Mouse (Mus musculus) right cerebral cortex, postnatal 10 days (tissue): ENCODE results near the gene Rbpms2.
"Not testable (repeated sequence)": the region's sequence is repeated elsewhere in the genome, so short reads cannot be mapped to it uniquely, and the experiment has no call there.

Source experiments
- DNase-seq, 2 experiments: peaks; one replicate each; pipeline ENCODE4 v3.0.0; 2021; ENCODE audit warnings: low spot score in 2 of 2

Rbpms2 gene

GRCm38 (mm10) chr9:65654700-65655237 is 25.3 kb downstream of the Rbpms2 start:
- DNase-seq, result no peak

- no peak for DNase-seq
These were observed 26.1 kb downstream of the Rbpms2 start for GRCm38 (mm10) chr9:65655540-65655939.

- DNase-seq, result no peak
These were observed 27.8 kb downstream of the Rbpms2 start for GRCm38 (mm10) chr9:65657218-65657617.

- DNase-seq, result no peak
These were observed 31.6 kb downstream of the Rbpms2 start for GRCm38 (mm10) chr9:65661029-65661428.

GRCm38 (mm10) chr9:65661493-65661892 is 32.0 kb downstream of the Rbpms2 start:
- DNase-seq, result no peak

- peak; percentile 44 to 72 for DNase-seq
These were observed 34.7 kb downstream of the Rbpms2 start for GRCm38 (mm10) chr9:65664163-65664562.

- DNase-seq, result peak; percentile 63 to 70
These were observed 36.6 kb downstream of the Rbpms2 start for GRCm38 (mm10) chr9:65666042-65666441.

- DNase-seq, result no peak
These were observed 38.3 kb downstream of the Rbpms2 start, which contains the start of gene Oaz2 for GRCm38 (mm10) chr9:65667701-65668100. Gene Oaz2 (plus strand): TSS chr9:65668001.

- DNase-seq, result peak; percentile 28 to 35
These were observed 42.0 kb downstream of the Rbpms2 start for GRCm38 (mm10) chr9:65671431-65671931.

GRCm38 (mm10) chr9:65672996-65673395 is 43.5 kb downstream of the Rbpms2 start:
- no peak for DNase-seq

- DNase-seq, result peak in 1 of 2 experiments; percentile 39
These were observed 46.3 kb downstream of the Rbpms2 start for GRCm38 (mm10) chr9:65675461-65676357.

- peak; percentile 98 for DNase-seq
These were observed 47.1 kb downstream of the Rbpms2 start for GRCm38 (mm10) chr9:65676358-65677118.

- DNase-seq, result no peak
These were observed 47.6 kb downstream of the Rbpms2 start for GRCm38 (mm10) chr9:65677119-65677462.

- DNase-seq, result peak; percentile 46 to 66
These were observed 49.8 kb downstream of the Rbpms2 start for GRCm38 (mm10) chr9:65679181-65679761.

- no peak for DNase-seq
These were observed 51.6 kb downstream of the Rbpms2 start for GRCm38 (mm10) chr9:65680938-65681633.

GRCm38 (mm10) chr9:65681634-65681940 is 52.1 kb downstream of the Rbpms2 start:
- no peak for DNase-seq

GRCm38 (mm10) chr9:65682183-65682582 is 52.7 kb downstream of the Rbpms2 start:
- DNase-seq, result no peak

- no peak for DNase-seq
These were observed 53.5 kb downstream of the Rbpms2 start for GRCm38 (mm10) chr9:65682994-65683393.

- no peak for DNase-seq
These were observed 55.3 kb downstream of the Rbpms2 start for GRCm38 (mm10) chr9:65684704-65685103.

GRCm38 (mm10) chr9:65689869-65690268 is 60.4 kb downstream of the Rbpms2 start:
- not testable (repeated sequence) for DNase-seq

- no peak for DNase-seq
These were observed 63.0 kb downstream of the Rbpms2 start for GRCm38 (mm10) chr9:65692466-65692865.
